Mouse (Mus musculus): ENCODE data around the gene Ralgapa2. TPM values are rescaled to one million over a fixed set of nuclear protein-coding genes. Genes with fewer than 3 reads are reported as not detected.
A peak's percentile ranks its signal among the peaks of the same experiment; 100 is the strongest.

Ralgapa2 gene
- polyA plus RNA-seq, 1 experiment from 2014 or later = 9.0 TPM

GRCm38 (mm10) chr2:146280221-146280920 lies 231.8 kb downstream of the Ralgapa2 start:
- Histone ChIP-seq H3K27ac (ENCODE audit: low read depth, low read length) (peak overlapping the region; percentile 52), H3K4me3 (ENCODE audit: low read depth, low read length) (no peak overlapping the region), H3K4me1 (ENCODE audit: control insufficient read depth, insufficient read depth, low read length) (peaks cover 25% of the 10 kb centered on the region), H3K9me3 (ENCODE audit: control insufficient read depth, low read length) (no peaks in the 10 kb centered on the region), H3K4me2 (no peak overlapping the region), H3K27me3 (ENCODE audit: control insufficient read depth, insufficient read depth, low read length) (no peaks in the 10 kb centered on the region), H3K9ac (ENCODE audit: low read length) (no peak overlapping the region), H3K36me3 (ENCODE audit: control insufficient read depth, insufficient read depth, low read length) (no peaks in the 10 kb centered on the region)
- ATAC-seq (ENCODE audit: low FRiP score) (peak; percentile 53; the same call in 1 of the 2 replicates), DNase-seq (ENCODE audit: low spot score, missing footprints) (peak; percentile 73)
- WGBS = 48% methylated on average over 6 of the region's 6 CpGs

- DNase-seq (ENCODE audit: low spot score, missing footprints) (no peak), ATAC-seq (ENCODE audit: low FRiP score) (peak; percentile 45)
- Histone ChIP-seq H3K27ac (ENCODE audit: low read depth, low read length) (peak overlapping the region; percentile 52), H3K9me3 (ENCODE audit: control insufficient read depth, low read length) (no peaks in the 10 kb centered on the region), H3K4me2 (no peak overlapping the region), H3K27me3 (ENCODE audit: control insufficient read depth, insufficient read depth, low read length) (no peaks in the 10 kb centered on the region), H3K9ac (ENCODE audit: low read length) (no peak overlapping the region), H3K36me3 (ENCODE audit: control insufficient read depth, insufficient read depth, low read length) (no peaks in the 10 kb centered on the region), H3K4me3 (ENCODE audit: low read depth, low read length) (no peak overlapping the region), H3K4me1 (ENCODE audit: control insufficient read depth, insufficient read depth, low read length) (peaks cover 25% of the 10 kb centered on the region)
- 58% methylated on average over 24 of the region's 24 CpGs for WGBS
Observed at GRCm38 (mm10) chr2:146279430-146280220, 232.5 kb downstream of the Ralgapa2 start.

GRCm38 (mm10) chr2:146278381-146278780 lies 233.8 kb downstream of the Ralgapa2 start:
- ATAC-seq (ENCODE audit: low FRiP score) (no peak), DNase-seq (ENCODE audit: low spot score, missing footprints) (no peak)
- H3K27ac ChIP-seq (ENCODE audit: low read depth, low read length) = peak overlapping the region; percentile 20; the same call in 1 of the 2 replicates
- no peak overlapping the region for H3K9ac ChIP-seq (ENCODE audit: low read length)
- H3K4me2 ChIP-seq = no peak overlapping the region
- H3K36me3 ChIP-seq (ENCODE audit: control insufficient read depth, insufficient read depth, low read length) = no peaks in the 10 kb centered on the region
- no peaks in the 10 kb centered on the region for H3K27me3 ChIP-seq (ENCODE audit: control insufficient read depth, insufficient read depth, low read length)
- H3K4me3 ChIP-seq (ENCODE audit: low read depth, low read length) = no peak overlapping the region
- WGBS = 63% methylated on average over 5 of the region's 5 CpGs
- peaks cover 25% of the 10 kb centered on the region for H3K4me1 ChIP-seq (ENCODE audit: control insufficient read depth, insufficient read depth, low read length)
- H3K9me3 ChIP-seq (ENCODE audit: control insufficient read depth, low read length) = no peaks in the 10 kb centered on the region

GRCm38 (mm10) chr2:146266539-146266938 lies 245.6 kb downstream of the Ralgapa2 start:
- Histone ChIP-seq H3K9me3 (ENCODE audit: control insufficient read depth, low read length) (no peaks in the 10 kb centered on the region), H3K4me1 (ENCODE audit: control insufficient read depth, insufficient read depth, low read length) (peaks cover 11% of the 10 kb centered on the region), H3K4me2 (no peak overlapping the region), H3K27ac (ENCODE audit: low read depth, low read length) (no peak overlapping the region), H3K36me3 (ENCODE audit: control insufficient read depth, insufficient read depth, low read length) (no peaks in the 10 kb centered on the region), H3K4me3 (ENCODE audit: low read depth, low read length) (no peak overlapping the region), H3K27me3 (ENCODE audit: control insufficient read depth, insufficient read depth, low read length) (peaks cover 13% of the 10 kb centered on the region; the same call in 1 of the 2 replicates), H3K9ac (ENCODE audit: low read length) (no peak overlapping the region)
- no peak for ATAC-seq (ENCODE audit: low FRiP score)
- 90% methylated on average over 3 of the region's 3 CpGs for WGBS
- DNase-seq (ENCODE audit: low spot score, missing footprints) = no peak

- H3K27ac ChIP-seq (ENCODE audit: low read depth, low read length) = no peak overlapping the region
- no peaks in the 10 kb centered on the region for H3K9me3 ChIP-seq (ENCODE audit: control insufficient read depth, low read length)
- H3K4me1 ChIP-seq (ENCODE audit: control insufficient read depth, insufficient read depth, low read length) = peaks cover 20% of the 10 kb centered on the region
- H3K4me3 ChIP-seq (ENCODE audit: low read depth, low read length) = no peak overlapping the region
- WGBS = 90% methylated on average over 4 of the region's 4 CpGs
- no peak overlapping the region for H3K4me2 ChIP-seq
- peaks cover 14% of the 10 kb centered on the region; the same call in 1 of the 2 replicates for H3K27me3 ChIP-seq (ENCODE audit: control insufficient read depth, insufficient read depth, low read length)
- no peaks in the 10 kb centered on the region for H3K36me3 ChIP-seq (ENCODE audit: control insufficient read depth, insufficient read depth, low read length)
- no peak overlapping the region for H3K9ac ChIP-seq (ENCODE audit: low read length)
- no peak for ATAC-seq (ENCODE audit: low FRiP score)
- peak; percentile 10 for DNase-seq (ENCODE audit: low spot score, missing footprints)
Observed at GRCm38 (mm10) chr2:146265045-146265444, 247.1 kb downstream of the Ralgapa2 start.

- peak overlapping the region; percentile 40; the same call in 1 of the 2 replicates for H3K27ac ChIP-seq (ENCODE audit: low read depth, low read length)
- no peaks in the 10 kb centered on the region for H3K36me3 ChIP-seq (ENCODE audit: control insufficient read depth, insufficient read depth, low read length)
- peaks cover 32% of the 10 kb centered on the region for H3K4me1 ChIP-seq (ENCODE audit: control insufficient read depth, insufficient read depth, low read length)
- ATAC-seq (ENCODE audit: low FRiP score) (no peak), DNase-seq (ENCODE audit: low spot score, missing footprints) (no peak)
- H3K27me3 ChIP-seq (ENCODE audit: control insufficient read depth, insufficient read depth, low read length) = peaks cover 14% of the 10 kb centered on the region; the same call in 1 of the 2 replicates
- H3K4me3 ChIP-seq (ENCODE audit: low read depth, low read length) = no peak overlapping the region
- no peaks in the 10 kb centered on the region for H3K9me3 ChIP-seq (ENCODE audit: control insufficient read depth, low read length)
- no peak overlapping the region for H3K4me2 ChIP-seq
- no peak overlapping the region for H3K9ac ChIP-seq (ENCODE audit: low read length)
Observed at GRCm38 (mm10) chr2:146262966-146263365, 249.2 kb downstream of the Ralgapa2 start.

- ATAC-seq (ENCODE audit: low FRiP score) (peak; percentile 89), DNase-seq (ENCODE audit: low spot score, missing footprints) (peak; percentile 94)
- no peaks in the 10 kb centered on the region for H3K9me3 ChIP-seq (ENCODE audit: control insufficient read depth, low read length)
- no peak overlapping the region for H3K9ac ChIP-seq (ENCODE audit: low read length)
- no peak overlapping the region for H3K4me3 ChIP-seq (ENCODE audit: low read depth, low read length)
- no peaks in the 10 kb centered on the region for H3K36me3 ChIP-seq (ENCODE audit: control insufficient read depth, insufficient read depth, low read length)
- WGBS = 6% methylated on average over 10 of the region's 10 CpGs
- H3K27ac ChIP-seq (ENCODE audit: low read depth, low read length) = peak overlapping the region; percentile 40
- H3K4me1 ChIP-seq (ENCODE audit: control insufficient read depth, insufficient read depth, low read length) = peaks cover 39% of the 10 kb centered on the region
- H3K27me3 ChIP-seq (ENCODE audit: control insufficient read depth, insufficient read depth, low read length) = peaks cover 14% of the 10 kb centered on the region; the same call in 1 of the 2 replicates
- no peak overlapping the region for H3K4me2 ChIP-seq
Observed at GRCm38 (mm10) chr2:146262215-146262614, 249.9 kb downstream of the Ralgapa2 start.

- Histone ChIP-seq H3K9me3 (ENCODE audit: control insufficient read depth, low read length) (no peaks in the 10 kb centered on the region), H3K27ac (ENCODE audit: low read depth, low read length) (no peak overlapping the region), H3K9ac (ENCODE audit: low read length) (no peak overlapping the region), H3K4me2 (no peak overlapping the region), H3K36me3 (ENCODE audit: control insufficient read depth, insufficient read depth, low read length) (no peaks in the 10 kb centered on the region), H3K4me3 (ENCODE audit: low read depth, low read length) (no peak overlapping the region), H3K27me3 (ENCODE audit: control insufficient read depth, insufficient read depth, low read length) (peaks cover 14% of the 10 kb centered on the region; the same call in 1 of the 2 replicates), H3K4me1 (ENCODE audit: control insufficient read depth, insufficient read depth, low read length) (peaks cover 43% of the 10 kb centered on the region)
- WGBS = 40% methylated on average over 4 of the region's 4 CpGs
- DNase-seq (ENCODE audit: low spot score, missing footprints) = peak; percentile 83
- no peak for ATAC-seq (ENCODE audit: low FRiP score)
Observed at GRCm38 (mm10) chr2:146261146-146261545, 251.0 kb downstream of the Ralgapa2 start.
